In the genomic region with DNA sequence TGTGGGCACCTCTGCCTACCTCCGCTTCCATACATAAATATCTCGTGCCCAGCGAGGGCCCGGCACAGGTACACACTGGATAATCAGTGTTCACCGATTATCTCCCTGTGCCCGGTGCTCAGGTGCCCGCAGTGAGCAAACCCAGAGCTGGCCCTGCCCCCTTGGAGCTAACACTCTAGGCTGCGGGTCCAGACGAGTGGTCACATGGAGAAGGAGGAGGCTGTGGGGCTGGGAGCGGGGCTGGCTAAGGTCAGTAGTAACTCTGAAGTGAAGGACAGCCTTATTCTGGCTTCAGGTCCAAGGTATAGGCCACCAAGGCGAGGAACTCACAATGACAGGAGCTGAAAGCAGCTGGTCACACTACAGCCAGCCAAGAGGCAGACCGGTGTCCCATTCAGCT, we compare ENCODE assay signal across 14 mouse cellular contexts. TPM values are rescaled to one million over a fixed set of nuclear protein-coding genes. Genes with fewer than 3 reads are reported as not detected.
"Had no signal": no experiment of that assay in that cellular context is flagged by ENCODE, and none has a peak within 500 bp of the region (broad histone marks: within the 10 kb centered on the region; RNA-seq: fewer than 3 reads in every experiment).

No protein-coding gene starts in this region.

- ATAC-seq: hindbrain, postnatal 0 days had no signal

- H3K4me2 ChIP-seq: limb, embryonic 12.5 days had no signal

- H3K9ac ChIP-seq: limb, embryonic 12.5 days; liver, embryonic 14.5 days had no signal

- DNase-seq: kidney, adult 2 months; kidney, postnatal 10 days; lung, adult 18-20 months; midbrain, embryonic 14.5 days; thymus, postnatal 36 days had no signal

- H3K27ac ChIP-seq: hindbrain, postnatal 0 days; left cerebral cortex, adult 2 months; limb, embryonic 12.5 days; liver, embryonic 14.5 days had no signal

- H3K27me3 ChIP-seq: limb, embryonic 12.5 days had no signal

- H3K4me1 ChIP-seq: limb, embryonic 12.5 days had no signal

- H3K4me3 ChIP-seq: left cerebral cortex, adult 2 months; limb, embryonic 12.5 days; myocyte had no signal

- H3K9me3 ChIP-seq: limb, embryonic 12.5 days had no signal

RNA-seq across cellular contexts. Expression of a gene that starts 12.8 kb away (rescaled TPM):
- polyA plus RNA-seq: hindbrain, postnatal 0 days; intestine, embryonic 14.5 days; kidney, adult 2 months; limb, embryonic 12.5 days; liver, adult 2 months; liver, embryonic 14.5 days; midbrain, embryonic 14.5 days; myocyte; stomach, embryonic 14.5 days; thymus, postnatal 0 days had no signal
